17 mouse cellular contexts compared by ENCODE assay signal in the genomic region with DNA sequence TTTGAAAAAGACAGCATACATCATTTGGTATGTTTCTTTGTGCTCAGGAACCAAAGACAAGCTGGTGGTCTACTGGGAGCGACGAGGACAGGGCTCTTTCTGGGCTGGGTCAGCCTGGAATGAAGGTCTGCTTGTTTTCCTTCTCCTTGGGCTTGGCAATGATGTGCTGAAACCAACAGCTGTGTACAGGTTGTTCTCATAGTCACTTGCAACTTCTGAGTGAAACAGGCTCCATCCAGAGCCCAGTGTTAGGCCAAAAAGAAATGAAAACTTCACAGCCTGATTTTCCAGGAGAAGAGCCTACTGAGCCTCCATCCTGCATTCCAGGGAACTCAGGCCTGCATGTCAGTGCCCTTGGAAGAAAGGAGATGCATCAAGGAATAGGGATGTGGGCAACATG.
"Had no signal": no experiment of that assay in that cellular context is flagged by ENCODE, and none has a peak within 500 bp of the region (broad histone marks: within the 10 kb centered on the region; RNA-seq: fewer than 3 reads in every experiment).

No protein-coding gene starts in this region.

- H3K27ac ChIP-seq: midbrain, embryonic 12.5 days; neural tube, embryonic 13.5 days; neural tube, embryonic 15.5 days had no signal

- H3K36me3 ChIP-seq: midbrain, embryonic 12.5 days; neural tube, embryonic 13.5 days; neural tube, embryonic 15.5 days had no signal

- H3K4me1 ChIP-seq: neural tube, embryonic 15.5 days had no signal

- H3K9ac ChIP-seq: lung, embryonic 14.5 days; midbrain, embryonic 12.5 days; neural tube, embryonic 13.5 days; neural tube, embryonic 15.5 days had no signal

- DNase-seq: lung, adult 18-20 months; lung, embryonic 14.5 days; lung, postnatal 10 days; lung, postnatal 4 days; midbrain, embryonic 14.5 days; right cerebral cortex, adult 18-20 months; right cerebral cortex, postnatal 25 days; right cerebral cortex, postnatal 4 days; spleen, adult 18-20 months; thymus, adult 18-20 months; thymus, postnatal 14 days; thymus, postnatal 36 days had no signal

- ATAC-seq: midbrain, embryonic 16.5 days had no signal

- H3K27me3 ChIP-seq: neural tube, embryonic 13.5 days; neural tube, embryonic 15.5 days had no signal

- H3K4me3 ChIP-seq: midbrain, embryonic 12.5 days; myocyte; neural tube, embryonic 13.5 days; neural tube, embryonic 15.5 days had no signal

- H3K4me2 ChIP-seq: lung, embryonic 14.5 days; midbrain, embryonic 12.5 days; neural tube, embryonic 13.5 days; neural tube, embryonic 15.5 days had no signal

- H3K9me3 ChIP-seq: midbrain, embryonic 12.5 days; neural tube, embryonic 13.5 days; neural tube, embryonic 15.5 days had no signal
